Mouse (Mus musculus): ENCODE measurements around the gene Sox14. TPM values are rescaled to one million over a fixed set of nuclear protein-coding genes. Genes with fewer than 3 reads are reported as not detected.

Sox14 gene
- polyA plus RNA-seq, 1 experiment from 2014 or later, result 9.8 TPM

Other genes starting within 250 kb of the Sox14 start
- gene Dzip1l, start 246.7 kb downstream of the Sox14 start, polyA plus RNA-seq (2014; fragmentation: Nextera tagmentation; extraction: Ambion mirVana), result 6.6 and 7.9 TPM in 2 replicates
- not detected in 2 replicates for gene Cldn18, start 158.9 kb downstream of the Sox14 start, polyA plus RNA-seq (2014; fragmentation: Nextera tagmentation; extraction: Ambion mirVana)

Measured in hindbrain, embryonic 14.5 days (tissue).